ENCODE assay signal across 24 mouse cellular contexts in genomic region chr8:111493176-111493575, GRCm38 (mm10).
"Had no signal": no experiment of that assay in that cellular context is flagged by ENCODE, and none has a peak within 500 bp of the region (broad histone marks: within the 10 kb centered on the region; RNA-seq: fewer than 3 reads in every experiment).

No protein-coding gene starts in this region.

- ATAC-seq: hindbrain, embryonic 16.5 days; inflammation-experienced regulatory T-cells, adult 6 months; intestine, embryonic 15.5 days; intestine, postnatal 0 days; liver, postnatal 0 days had no signal

- H3K9me3 ChIP-seq: heart, embryonic 13.5 days; heart, embryonic 15.5 days; hindbrain, embryonic 10.5 days; hindbrain, embryonic 12.5 days; intestine, embryonic 15.5 days; limb, embryonic 10.5 days; limb, embryonic 12.5 days; liver, embryonic 13.5 days; liver, embryonic 15.5 days had no signal

- DNase-seq: kidney, adult 18-20 months; kidney, adult 8-10 months; kidney, postnatal 10 days; kidney, postnatal 25 days; kidney, postnatal 4 days; liver; liver, embryonic 13.5 days; liver, postnatal 0 days had no signal

- H3K27ac ChIP-seq: heart, embryonic 13.5 days; heart, embryonic 15.5 days; hindbrain, embryonic 10.5 days; hindbrain, embryonic 12.5 days; hindbrain, embryonic 14.5 days; intestine, embryonic 15.5 days; layer of hippocampus, adult 2 months; left cerebral cortex, adult 2 months; limb, embryonic 10.5 days; limb, embryonic 12.5 days; liver, embryonic 13.5 days; liver, embryonic 15.5 days had no signal

- H3K4me3 ChIP-seq: heart, embryonic 13.5 days; heart, embryonic 15.5 days; hindbrain, embryonic 10.5 days; hindbrain, embryonic 12.5 days; intestine, embryonic 15.5 days; layer of hippocampus, adult 2 months; left cerebral cortex, adult 2 months; limb, embryonic 10.5 days; limb, embryonic 12.5 days; liver, embryonic 13.5 days; liver, embryonic 15.5 days had no signal

- H3K4me1 ChIP-seq: hindbrain, embryonic 10.5 days; hindbrain, embryonic 12.5 days; intestine, embryonic 15.5 days; limb, embryonic 10.5 days; limb, embryonic 12.5 days; liver, embryonic 13.5 days; liver, embryonic 15.5 days had no signal

- H3K4me2 ChIP-seq: heart, embryonic 11.5 days; heart, embryonic 13.5 days; heart, embryonic 15.5 days; hindbrain, embryonic 12.5 days; hindbrain, embryonic 14.5 days; intestine, embryonic 15.5 days; limb, embryonic 12.5 days; liver, embryonic 11.5 days; liver, embryonic 13.5 days; liver, embryonic 15.5 days had no signal

- H3K36me3 ChIP-seq: intestine, embryonic 15.5 days had no signal

- H3K27me3 ChIP-seq: heart, embryonic 13.5 days; heart, embryonic 15.5 days; hindbrain, embryonic 12.5 days; intestine, embryonic 15.5 days; limb, embryonic 12.5 days; liver, embryonic 13.5 days; liver, embryonic 15.5 days had no signal

- H3K9ac ChIP-seq: heart, embryonic 13.5 days; heart, embryonic 15.5 days; hindbrain, embryonic 12.5 days; hindbrain, embryonic 14.5 days; intestine, embryonic 15.5 days; limb, embryonic 12.5 days; liver, embryonic 13.5 days; liver, embryonic 15.5 days; liver, postnatal 0 days had no signal
